Mouse (Mus musculus) heart, postnatal 0 days (tissue): ENCODE data around the gene Tmem11. TPM values are rescaled to one million over a fixed set of nuclear protein-coding genes. Genes with fewer than 3 reads are reported as not detected.

Experiments
- ATAC-seq: fragments of 200-750 bp; cut with Nextera tagmentation; 2 replicates; pipeline ENCODE4 v1.8.0; 2017; ENCODE audit warnings: low read depth, moderate number of reproducible peaks, moderate library complexity; ENCODE audit not compliant: insufficient read depth
- DNase-seq: peaks from one replicate; pipeline ENCODE4 v3.0.0-alpha.2; 2016; ENCODE audit warnings: low spot score
- H3K27ac ChIP-seq: fragments of 300-500 bp; sonication (generic); 2 replicates; pipeline ENCODE4 v1.5.1; 2014; ENCODE audit warnings: low read depth, mild to moderate bottlenecking
- H3K27me3 ChIP-seq: fragments of 300-500 bp; sonication (generic); 2 replicates; pipeline ENCODE4 v1.6.1; 2014; ENCODE audit warnings: low read length, mixed read lengths; ENCODE audit not compliant: control insufficient read depth, insufficient read depth
- H3K36me3 ChIP-seq: fragments of 300-500 bp; sonication (generic); replicated peaks from 2 replicates; pipeline ENCODE4 v1.6.1; 2014; ENCODE audit warnings: low read length, mixed read lengths; ENCODE audit not compliant: control insufficient read depth, insufficient read depth
- H3K4me1 ChIP-seq: fragments of 300-500 bp; sonication (generic); 2 replicates; pipeline ENCODE4 v1.6.1; 2014; ENCODE audit warnings: antibody characterized with exemption; ENCODE audit not compliant: control insufficient read depth, insufficient read depth
- H3K4me2 ChIP-seq: fragments of 300-500 bp; sonication (generic); 2 replicates; pipeline ENCODE4 v1.6.1; 2014; ENCODE audit warnings: low read depth, mild to moderate bottlenecking, low read length, moderate library complexity
- H3K4me3 ChIP-seq: fragments of 300-500 bp; sonication (generic); 2 replicates; pipeline ENCODE4 v1.5.1; 2014; ENCODE audit warnings: low read depth, low read length
- H3K9ac ChIP-seq: fragments of 300-500 bp; sonication (generic); replicated peaks from 2 replicates; pipeline ENCODE4 v1.6.1; 2014; ENCODE audit warnings: low read depth, low read length, mixed read lengths
- H3K9me3 ChIP-seq: fragments of 300-500 bp; sonication (generic); replicated peaks from 2 replicates; pipeline ENCODE4 v1.6.1; 2016; ENCODE audit warnings: low read length; ENCODE audit not compliant: control insufficient read depth
- CTCF ChIP-seq: IDR thresholded peaks from 2 replicates; pipeline ENCODE4 v1.5.1; 2016; ENCODE audit warnings: antibody characterized with exemption, control low read depth, low read depth
- EP300 ChIP-seq: IDR thresholded peaks from 2 replicates; pipeline ENCODE4 v1.6.1; 2016; ENCODE audit warnings: antibody characterized with exemption, low read depth
- WGBS: fragments of 180-500 bp; shearing (Covaris S2); extraction: QIAGEN DNeasy Blood & Tissue Kit; methylation state at CpG from one replicate; pipeline ENCODE4 v1.1.7; 2014; 5-methylcytosine and 5-hydroxymethylcytosine counted together
- polyA plus RNA-seq: library from polyadenylated mRNA; unstranded; fragments of >200 nt; fragmentation: Nextera tagmentation; extraction: Ambion mirVana; gene quantifications from 2 replicates; pipeline ENCODE4 v1.2.1, GENCODE M21; 2015
- total RNA-seq: library from RNA; depleted of rRNA; stranded (reverse); fragments of >200 nt; gene quantifications from 2 replicates; pipeline ENCODE4 v1.2.3, GENCODE M21; 2014; ENCODE audit warnings: low replicate concordance; rRNA removed

Gene Tmem11
- total RNA-seq (45.2 and 54.8 TPM in 2 replicates), polyA plus RNA-seq (56.2 and 58.6 TPM in 2 replicates)

GRCm38 (mm10) chr11:60878675-60879294, at the start of gene Tmem11:
TSS of gene Tmem11 (minus strand) at chr11:60879272.
- ATAC-seq (peak; percentile 97), DNase-seq (peak; percentile 99)
- Histone ChIP-seq H3K27me3 (no peaks in the 10 kb centered on the region), H3K4me2 (peak within 1 kb of the TSS; percentile 77), H3K4me3 (peak within 1 kb of the TSS; percentile 95), H3K36me3 (no peaks in the 10 kb centered on the region), H3K4me1 (peaks cover 40% of the 10 kb centered on the region), H3K9me3 (no peaks in the 10 kb centered on the region), H3K9ac (peak within 1 kb of the TSS; percentile 95), H3K27ac (peak within 1 kb of the TSS; percentile 98)
- 2% methylated on average over 45 of the region's 62 CpGs for WGBS
- no peak for TF ChIP-seq EP300
- no peak for TF ChIP-seq CTCF

DNA sequence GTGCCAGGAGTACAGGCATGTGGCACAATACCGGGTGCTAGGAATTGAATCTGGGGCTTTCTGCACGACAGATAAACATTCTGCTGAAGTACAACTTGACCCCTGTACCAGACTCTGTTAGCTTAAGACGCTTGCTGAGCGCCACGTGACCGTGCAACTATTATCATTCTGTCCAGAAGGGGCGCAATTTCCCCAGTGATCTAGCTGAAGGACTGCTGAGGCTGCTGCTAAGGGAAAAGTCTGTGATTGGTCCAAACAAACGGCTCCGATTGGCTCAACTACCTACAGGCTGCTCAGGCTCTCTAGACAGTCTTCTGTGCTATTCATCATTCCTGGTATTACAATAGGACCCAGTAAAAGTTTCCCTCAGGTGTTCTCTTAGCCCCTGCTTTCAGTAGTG, 48.2 kb upstream of the Tmem11 start:
- no peaks in the 10 kb centered on the region for H3K36me3 ChIP-seq
- DNase-seq (peak; percentile 95), ATAC-seq (peak; percentile 55)
- peak overlapping the region; percentile 28; the same call in 1 of the 2 replicates for H3K4me2 ChIP-seq
- H3K27ac ChIP-seq = no peak overlapping the region
- WGBS = under 1% methylated on average over 9 of the region's 9 CpGs
- H3K4me1 ChIP-seq = peaks cover 8% of the 10 kb centered on the region
- no peaks in the 10 kb centered on the region for H3K27me3 ChIP-seq
- TF ChIP-seq EP300 (no peak), CTCF (peak; percentile 95)
- H3K9ac ChIP-seq = no peak overlapping the region
- H3K4me3 ChIP-seq = no peak overlapping the region
- no peaks in the 10 kb centered on the region for H3K9me3 ChIP-seq

DNA sequence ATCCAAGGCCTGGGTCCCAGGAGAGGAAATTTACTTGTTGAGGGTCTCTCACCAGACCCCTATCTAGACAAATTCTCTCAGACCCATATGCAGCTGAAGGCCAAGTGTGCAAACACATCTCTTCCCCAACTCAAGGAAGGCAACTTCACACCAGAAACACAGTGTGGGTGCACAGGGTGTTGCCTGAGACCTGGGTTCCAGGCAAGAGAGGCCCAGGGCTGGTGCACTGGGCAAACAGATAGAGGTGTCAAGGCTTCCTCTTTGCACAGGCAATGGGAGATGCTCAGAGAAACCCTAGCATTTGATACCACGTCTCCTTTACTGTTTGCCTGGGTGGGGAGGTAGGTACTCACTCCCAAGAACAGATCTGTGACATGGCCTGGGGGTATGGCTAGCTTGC, 45.9 kb upstream of the Tmem11 start:
- H3K4me2 ChIP-seq = no peak overlapping the region
- H3K36me3 ChIP-seq = peaks cover 7% of the 10 kb centered on the region; the same call in 1 of the 2 replicates
- 95% methylated on average over 1 of the region's 1 CpGs for WGBS
- H3K27ac ChIP-seq = no peak overlapping the region
- no peaks in the 10 kb centered on the region for H3K27me3 ChIP-seq
- no peak for TF ChIP-seq EP300
- TF ChIP-seq CTCF = no peak
- ATAC-seq (no peak), DNase-seq (no peak)
- H3K9ac ChIP-seq = no peak overlapping the region
- H3K4me1 ChIP-seq = no peaks in the 10 kb centered on the region
- H3K9me3 ChIP-seq = no peaks in the 10 kb centered on the region
- no peak overlapping the region for H3K4me3 ChIP-seq

DNA sequence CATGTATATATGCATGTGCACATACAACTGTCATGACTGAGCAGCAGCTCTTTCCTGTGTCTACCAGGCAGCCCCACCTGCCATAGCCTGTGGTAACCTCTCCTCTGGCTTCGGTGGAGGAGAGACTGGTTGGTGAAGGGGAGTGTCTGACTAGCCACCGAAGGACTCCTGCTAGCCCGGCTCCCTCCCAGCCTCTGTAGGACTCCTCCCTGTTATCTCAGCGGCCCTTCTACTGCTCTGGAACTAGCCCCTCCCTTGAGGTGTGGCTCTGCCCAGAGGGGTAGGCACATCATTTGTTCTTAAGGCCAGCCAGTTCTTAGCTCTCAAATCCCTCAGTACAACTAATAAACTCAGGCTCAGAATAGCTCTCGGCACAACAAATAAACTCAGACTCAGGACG, 45.4 kb upstream of the Tmem11 start:
- DNase-seq (no peak), ATAC-seq (no peak)
- no peak overlapping the region for H3K4me3 ChIP-seq
- peaks cover 7% of the 10 kb centered on the region; the same call in 1 of the 2 replicates for H3K36me3 ChIP-seq
- H3K9ac ChIP-seq = no peak overlapping the region
- 49% methylated on average over 6 of the region's 6 CpGs for WGBS
- H3K27me3 ChIP-seq = no peaks in the 10 kb centered on the region
- no peaks in the 10 kb centered on the region for H3K4me1 ChIP-seq
- H3K9me3 ChIP-seq = no peaks in the 10 kb centered on the region
- H3K4me2 ChIP-seq = no peak overlapping the region
- no peak overlapping the region for H3K27ac ChIP-seq
- TF ChIP-seq CTCF (no peak), EP300 (no peak)

DNA sequence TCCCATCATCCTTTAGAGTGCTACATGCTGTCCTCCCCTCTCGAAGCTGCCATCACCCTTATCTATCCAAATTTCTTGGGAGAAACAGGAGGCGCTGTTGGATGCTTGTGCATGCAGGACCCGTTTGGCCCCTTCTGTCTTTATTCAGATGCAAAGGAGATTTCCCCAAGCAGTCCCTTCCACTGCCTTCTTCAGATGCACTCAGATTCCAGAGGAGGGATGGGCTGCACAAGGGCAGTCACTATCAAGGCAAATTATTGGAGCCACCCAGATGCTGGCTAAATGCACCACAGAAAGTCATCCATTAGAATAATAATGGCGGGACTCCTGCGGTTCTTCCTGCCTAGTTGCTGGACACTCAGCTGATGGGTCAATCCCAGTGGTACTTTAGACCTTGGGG, 43.9 kb upstream of the Tmem11 start:
- Histone ChIP-seq H3K27me3 (no peaks in the 10 kb centered on the region), H3K9ac (no peak overlapping the region), H3K4me1 (no peaks in the 10 kb centered on the region), H3K36me3 (peaks cover 7% of the 10 kb centered on the region; the same call in 1 of the 2 replicates), H3K9me3 (no peaks in the 10 kb centered on the region), H3K27ac (no peak overlapping the region), H3K4me2 (no peak overlapping the region), H3K4me3 (no peak overlapping the region)
- WGBS = 79% methylated on average over 5 of the region's 5 CpGs
- no peak for DNase-seq
- TF ChIP-seq CTCF = no peak
- no peak for TF ChIP-seq EP300
- no peak for ATAC-seq

- peaks cover 7% of the 10 kb centered on the region; the same call in 1 of the 2 replicates for H3K36me3 ChIP-seq
- no peak overlapping the region for H3K4me3 ChIP-seq
- no peak overlapping the region for H3K4me2 ChIP-seq
- TF ChIP-seq CTCF (no peak), EP300 (no peak)
- H3K9ac ChIP-seq = no peak overlapping the region
- no peaks in the 10 kb centered on the region for H3K9me3 ChIP-seq
- no peaks in the 10 kb centered on the region for H3K27me3 ChIP-seq
- 92% methylated on average over 1 of the region's 1 CpGs for WGBS
- no peak overlapping the region for H3K27ac ChIP-seq
- H3K4me1 ChIP-seq = no peaks in the 10 kb centered on the region
- no peak for ATAC-seq
- no peak for DNase-seq
Measured at GRCm38 (mm10) chr11:60922195-60922594, 43.1 kb upstream of the Tmem11 start.
